Mouse (Mus musculus) heart, adult 8-10 months (tissue): Measurements from ENCODE around the gene Stat1. TPM values are rescaled to one million over a fixed set of nuclear protein-coding genes. Genes with fewer than 3 reads are reported as not detected.

Source experiments
- DNase-seq: peaks from one replicate; pipeline ENCODE4 v3.0.0; 2022; ENCODE audit warnings: low spot score
- total RNA-seq, 4 experiments: library from RNA; stranded (reverse); gene quantifications; 2 replicates each; pipeline ENCODE4 v1.2.4; 2022

The Stat1 gene
- total RNA-seq, 4 experiments from 2014 or later = 26.0 to 33.9 (median 26.9) TPM

DNA sequence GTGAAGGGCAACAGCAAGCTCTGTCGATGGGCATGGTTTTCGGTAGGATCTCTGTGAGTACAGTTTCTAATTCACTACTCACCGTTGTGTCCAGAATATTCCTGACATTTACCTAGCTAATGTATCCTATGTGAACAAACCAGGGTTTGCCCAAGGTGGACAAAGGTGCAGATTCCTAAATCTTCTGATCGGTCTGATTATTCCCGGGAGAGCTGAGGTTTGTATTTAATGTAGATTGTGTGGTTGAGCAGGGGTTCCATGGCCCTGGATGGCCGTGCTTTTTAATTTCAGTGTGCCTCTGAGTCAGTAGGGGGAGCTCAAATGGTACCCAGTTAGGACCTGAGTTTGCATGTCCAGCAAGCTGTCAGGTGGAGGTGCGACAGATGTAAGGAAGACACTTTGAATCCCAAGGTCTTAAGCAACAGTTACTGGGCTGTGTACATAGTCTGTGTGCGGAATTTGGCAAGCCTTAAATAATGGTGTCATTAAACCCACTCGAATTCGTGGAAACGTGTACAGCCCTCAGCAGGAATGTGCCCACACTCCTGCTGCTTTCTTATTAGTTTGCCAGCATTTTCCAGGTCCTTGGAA is 12.6 kb downstream of the Stat1 start:
- DNase-seq = no peak

GRCm38 (mm10) chr1:52133254-52133653 is 14.0 kb downstream of the Stat1 start:
- DNase-seq = no peak

DNA sequence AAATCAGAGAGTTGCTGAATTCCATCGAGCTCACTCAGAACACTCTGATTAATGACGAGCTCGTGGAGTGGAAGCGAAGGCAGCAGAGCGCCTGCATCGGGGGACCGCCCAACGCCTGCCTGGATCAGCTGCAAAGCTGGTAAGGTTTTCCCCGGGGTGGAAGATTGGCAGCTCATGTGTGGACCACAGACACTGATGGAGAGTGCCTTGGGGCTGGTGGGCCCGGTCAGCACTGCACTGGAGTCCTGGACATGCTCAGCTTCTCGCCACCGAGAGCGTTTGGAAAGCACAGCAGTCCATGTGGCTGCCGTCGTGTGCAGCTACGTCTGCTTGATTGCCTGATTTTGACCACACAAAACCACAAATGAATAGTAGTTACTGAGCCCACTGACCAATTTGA is 18.1 kb downstream of the Stat1 start:
- no peak for DNase-seq

DNA sequence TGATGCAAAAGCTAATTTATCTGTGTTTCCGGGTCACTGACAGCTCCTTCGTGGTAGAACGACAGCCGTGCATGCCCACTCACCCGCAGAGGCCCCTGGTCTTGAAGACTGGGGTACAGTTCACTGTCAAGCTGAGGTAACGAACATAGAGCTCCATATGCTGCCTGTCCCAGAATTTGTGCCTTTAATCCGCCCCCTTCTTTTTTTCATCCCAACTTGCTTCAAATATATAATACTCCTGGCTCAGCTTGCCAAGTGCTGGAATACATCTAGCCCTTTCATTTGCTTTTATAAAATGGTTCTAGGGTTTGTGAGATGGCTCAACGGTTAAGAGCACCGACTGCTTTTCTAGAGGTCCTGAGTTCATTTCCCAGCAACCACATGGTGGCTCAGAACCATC is 21.3 kb downstream of the Stat1 start:
- no peak for DNase-seq

DNA sequence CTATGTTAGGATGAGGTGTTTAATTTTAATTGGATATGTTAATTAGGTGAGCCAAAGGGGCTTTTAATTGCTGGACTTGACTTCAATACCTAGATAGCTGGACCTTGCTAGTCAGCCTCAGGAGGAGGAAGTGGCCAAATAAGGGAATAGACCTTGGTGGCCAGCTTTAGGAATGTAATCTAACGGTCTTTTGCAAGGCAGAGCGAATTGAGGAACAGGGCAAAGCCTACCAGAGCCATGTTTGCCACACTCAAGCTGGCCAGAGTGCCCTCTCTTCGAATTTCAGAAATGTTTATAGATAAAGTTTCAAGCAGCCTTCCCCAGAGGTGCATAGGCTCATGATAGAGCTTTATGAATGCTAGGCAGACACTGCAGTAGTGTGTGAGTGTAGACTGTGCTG is 22.2 kb downstream of the Stat1 start:
- no peak for DNase-seq

DNA sequence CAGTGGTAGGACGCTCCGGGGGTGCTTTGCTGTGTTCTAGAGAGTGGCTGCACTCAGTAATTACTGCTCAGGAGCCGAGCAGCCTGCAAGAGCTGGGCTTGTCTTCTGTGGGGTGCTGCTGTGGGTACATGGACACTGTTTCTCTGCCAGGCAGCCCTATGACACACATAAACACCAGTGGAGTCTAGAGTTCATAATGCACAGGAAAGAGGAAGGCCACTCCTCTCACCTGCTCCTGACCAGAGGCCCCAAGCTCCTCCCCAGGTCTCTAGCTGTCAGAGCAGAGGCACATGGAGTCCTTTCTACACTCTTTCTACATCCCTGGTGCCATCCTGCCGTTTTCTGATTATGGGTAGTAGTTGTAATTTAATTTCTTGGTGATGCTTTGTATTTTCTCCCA is 22.9 kb downstream of the Stat1 start:
- no peak for DNase-seq

DNA sequence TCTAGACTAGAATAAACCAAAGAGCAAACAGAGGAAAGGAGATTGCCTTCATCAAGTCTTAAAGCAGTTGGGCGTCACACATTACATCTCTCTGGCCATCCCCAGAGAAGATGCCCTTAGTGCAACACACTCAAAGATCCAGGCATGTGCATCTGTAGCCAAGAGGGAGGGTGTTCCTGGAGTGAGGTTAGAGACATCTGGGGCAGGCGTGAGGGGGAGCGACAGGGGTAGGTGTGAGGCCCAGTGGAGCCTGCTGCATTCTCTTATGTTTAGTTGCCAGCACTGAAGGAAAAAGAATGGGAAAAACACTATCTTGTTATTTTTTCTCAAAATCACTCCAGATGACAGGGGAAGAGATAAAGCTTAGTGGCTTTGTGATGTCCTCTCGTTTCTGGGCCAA is 24.0 kb downstream of the Stat1 start:
- DNase-seq = no peak

DNA sequence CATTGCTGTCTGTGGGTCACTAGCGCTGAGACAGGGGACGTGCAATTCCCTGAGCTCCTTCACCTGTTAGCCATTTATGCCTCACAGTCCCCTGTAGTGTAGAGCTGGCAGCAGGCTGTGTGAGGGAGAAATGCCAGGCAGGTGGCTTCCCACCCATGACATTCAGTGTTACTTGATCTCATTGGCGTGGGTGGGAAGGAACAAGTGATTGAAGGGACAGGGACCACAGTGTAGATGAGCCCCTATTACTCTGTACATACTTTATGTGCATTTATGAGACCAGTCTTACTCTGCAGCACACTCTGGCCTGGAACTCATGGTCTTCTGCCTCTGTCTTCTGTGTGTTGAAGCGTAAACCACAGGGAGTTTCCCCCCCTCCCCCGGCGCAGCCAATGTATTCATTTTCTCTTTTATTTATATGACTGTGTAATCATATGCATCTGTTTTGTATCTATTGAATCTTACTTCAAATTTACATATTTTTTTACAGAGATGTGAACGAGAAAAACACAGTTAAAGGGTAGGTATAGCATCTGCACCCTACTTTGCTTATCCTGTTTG is 24.4 kb downstream of the Stat1 start:
- no peak for DNase-seq

DNA sequence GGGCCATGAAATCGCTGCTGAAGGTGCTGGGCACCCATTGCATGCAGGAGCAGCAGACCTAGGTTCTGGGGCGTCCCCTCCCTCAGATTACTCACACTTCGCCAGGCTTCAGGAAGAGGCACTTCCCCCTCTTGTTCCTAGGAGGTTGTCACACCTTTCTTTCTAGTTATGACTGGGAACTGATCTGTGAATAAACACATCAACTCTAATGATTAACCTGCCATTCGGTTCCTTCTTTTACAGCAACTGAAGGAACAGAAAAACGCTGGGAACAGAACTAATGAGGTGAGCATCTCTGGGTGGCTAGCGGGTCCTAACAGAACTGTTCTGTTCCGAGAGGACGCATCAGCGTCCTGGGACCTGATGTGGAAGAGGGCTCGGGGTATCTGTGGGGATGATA is 25.7 kb downstream of the Stat1 start:
- no peak for DNase-seq

- DNase-seq = peak; percentile 41
These were observed 27.2 kb downstream of the Stat1 start for GRCm38 (mm10) chr1:52146214-52146970.

DNA sequence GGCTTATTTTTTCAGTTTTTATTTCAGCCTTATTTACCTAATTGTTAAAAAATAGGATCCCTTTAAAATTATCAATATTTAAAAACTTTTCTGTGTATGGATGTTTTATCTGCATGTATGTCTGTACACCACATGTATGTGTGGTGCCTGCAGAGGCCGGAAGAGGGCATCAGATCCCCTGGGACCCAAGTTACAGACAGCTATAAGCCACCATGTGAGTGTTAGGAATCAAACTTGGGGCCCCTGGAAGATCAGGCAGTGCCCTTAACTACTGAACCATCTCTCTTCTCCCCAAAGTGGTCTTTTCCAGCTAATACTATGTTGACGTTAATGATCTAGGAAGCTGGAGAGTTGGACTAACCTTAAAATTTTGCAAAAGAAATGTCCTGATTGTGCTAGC is 28.2 kb downstream of the Stat1 start:
- no peak for DNase-seq

- DNase-seq = no peak
These were observed 28.9 kb downstream of the Stat1 start for GRCm38 (mm10) chr1:52148178-52148577.

- no peak for DNase-seq
These were observed 29.5 kb downstream of the Stat1 start for GRCm38 (mm10) chr1:52148696-52149095.

DNA sequence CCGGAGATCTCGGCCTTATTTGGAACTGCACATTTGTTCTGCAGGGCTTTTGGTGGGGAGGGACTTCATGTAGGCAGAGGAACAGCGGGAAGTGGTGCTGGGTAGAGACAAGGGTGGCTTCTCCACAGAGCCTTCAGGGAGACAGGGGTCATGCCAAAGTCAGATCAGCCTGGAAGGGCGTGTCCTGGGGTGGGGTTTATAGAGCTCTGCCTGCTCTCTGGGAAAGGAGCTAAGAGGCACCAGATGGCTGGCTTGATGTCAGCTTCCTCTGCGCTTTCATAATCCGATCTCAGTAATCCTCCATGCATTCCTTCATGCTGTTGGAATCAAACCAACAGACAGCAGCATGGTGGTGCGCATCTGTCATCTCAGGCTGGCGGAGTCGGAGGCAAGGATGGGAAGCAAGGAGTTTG is 30.7 kb downstream of the Stat1 start:
- DNase-seq = peak; percentile 42

DNA sequence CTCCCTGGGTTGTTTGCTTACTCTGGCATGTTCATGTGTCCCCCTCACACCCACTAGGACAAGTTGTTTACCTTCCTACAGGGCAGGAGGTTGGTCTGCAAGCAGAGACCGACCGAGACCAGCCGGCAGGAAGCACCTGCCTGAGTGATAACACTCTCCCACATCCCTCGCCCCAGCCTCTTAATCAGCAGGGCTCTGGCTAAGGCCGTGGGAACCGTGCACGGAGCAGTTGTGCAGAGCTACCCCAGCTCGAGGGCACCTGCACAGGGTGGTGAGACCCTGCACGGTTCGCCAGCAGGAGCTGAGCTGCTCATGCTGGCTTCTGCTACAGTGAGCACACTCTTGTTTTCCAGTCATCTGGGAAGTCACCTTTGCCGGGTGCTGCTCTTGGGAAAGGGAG is 31.4 kb downstream of the Stat1 start:
- no peak for DNase-seq

- no peak for DNase-seq
These were observed 31.9 kb downstream of the Stat1 start for GRCm38 (mm10) chr1:52151166-52151565.

GRCm38 (mm10) chr1:52152369-52152768 is 33.1 kb downstream of the Stat1 start:
- DNase-seq = peak; percentile 40

DNA sequence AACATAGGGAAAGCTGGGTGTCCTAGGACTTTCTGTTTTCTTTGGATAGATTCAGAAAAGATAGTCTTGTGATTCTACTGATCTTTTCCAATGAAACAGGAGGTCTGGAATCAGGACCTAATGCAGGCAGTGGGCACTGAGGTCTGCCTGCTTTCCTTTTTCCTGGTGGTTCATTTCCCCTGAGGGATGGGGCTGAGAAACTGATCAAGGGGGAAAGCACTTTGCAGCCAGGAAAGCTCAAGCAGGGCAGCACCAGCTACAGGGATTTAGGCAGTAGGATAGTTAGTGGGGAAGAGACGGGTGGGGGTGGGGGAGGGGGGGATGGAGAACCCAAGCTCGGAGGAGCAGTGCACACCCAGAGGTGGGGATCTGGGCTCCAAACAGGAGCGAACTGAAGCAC is 33.7 kb downstream of the Stat1 start:
- DNase-seq = no peak

GRCm38 (mm10) chr1:52154890-52155289 is 35.6 kb downstream of the Stat1 start:
- no peak for DNase-seq

GRCm38 (mm10) chr1:52156351-52156750 is 37.1 kb downstream of the Stat1 start:
- DNase-seq = no peak

- DNase-seq = no peak
These were observed 38.8 kb downstream of the Stat1 start for GRCm38 (mm10) chr1:52158040-52158439.

GRCm38 (mm10) chr1:52158490-52159381 is 39.5 kb downstream of the Stat1 start:
- DNase-seq = no peak
